Mouse (Mus musculus): ENCODE data around the gene T2. TPM values are rescaled to one million over a fixed set of nuclear protein-coding genes. Genes with fewer than 3 reads are reported as not detected.
"Not testable (repeated sequence)": the region's sequence is repeated elsewhere in the genome, so short reads cannot be mapped to it uniquely, and the experiment has no call there.

Gene T2
- polyA plus RNA-seq, 1 experiment from 2014 or later: 0.24 TPM

DNA sequence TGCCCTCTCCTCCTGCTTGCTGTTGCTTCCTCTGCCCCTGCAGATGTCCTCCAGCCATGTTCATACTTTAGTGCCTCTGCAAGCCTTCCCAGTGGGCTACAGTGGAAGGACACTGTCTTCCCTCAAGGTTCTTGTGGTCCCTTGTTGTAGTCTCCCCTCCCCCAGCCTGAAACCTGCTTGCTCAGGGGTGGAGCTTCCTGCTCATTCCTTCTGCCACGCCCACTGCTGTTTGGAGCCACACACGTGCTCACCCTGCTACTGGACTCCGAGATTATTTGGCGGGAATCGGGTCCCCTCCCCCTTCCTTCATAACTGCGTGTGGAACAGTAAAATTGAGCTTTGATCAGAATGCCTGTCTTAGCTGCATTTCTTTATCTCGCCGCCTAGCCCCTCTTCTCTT is 48.1 kb downstream of the T2 start:
- H3K4me2 ChIP-seq (ENCODE audit: low read depth, low read length); H3K9me3 ChIP-seq (ENCODE audit: control insufficient read depth, low read length); H3K9ac ChIP-seq (ENCODE audit: low read depth, low read length); ATAC-seq; H3K4me3 ChIP-seq (ENCODE audit: low read length); H3K36me3 ChIP-seq (ENCODE audit: control insufficient read depth, insufficient read depth, low read length); H3K4me1 ChIP-seq (ENCODE audit: control insufficient read depth, insufficient read depth, low read length); H3K27ac ChIP-seq (ENCODE audit: low read length); H3K27me3 ChIP-seq (replicated peaks; ENCODE audit: control insufficient read depth, insufficient read depth, low read length): not testable (repeated sequence)
- WGBS: 45% methylated on average over 7 of the region's 8 CpGs

DNA sequence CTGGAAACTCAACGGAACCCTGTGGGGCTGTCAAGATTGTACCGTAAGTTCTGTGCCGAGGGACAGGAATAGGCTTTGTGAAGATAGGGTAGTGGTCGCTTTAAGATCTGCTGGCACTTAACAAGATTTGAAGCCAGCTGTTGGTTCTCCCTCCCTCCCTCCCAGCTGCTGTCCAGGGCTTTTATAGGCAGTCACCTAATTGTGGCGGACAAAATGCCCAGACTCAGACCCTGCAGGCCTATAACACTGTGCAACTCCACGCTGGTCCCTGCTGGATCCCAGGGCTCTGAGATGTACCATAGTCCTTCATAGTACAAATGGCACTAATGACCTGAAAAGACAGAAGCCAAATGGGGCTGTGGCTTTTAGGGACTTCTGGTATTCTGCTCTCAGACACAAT is 50.5 kb downstream of the T2 start:
- WGBS: 52% methylated on average over 6 of the region's 6 CpGs

DNA sequence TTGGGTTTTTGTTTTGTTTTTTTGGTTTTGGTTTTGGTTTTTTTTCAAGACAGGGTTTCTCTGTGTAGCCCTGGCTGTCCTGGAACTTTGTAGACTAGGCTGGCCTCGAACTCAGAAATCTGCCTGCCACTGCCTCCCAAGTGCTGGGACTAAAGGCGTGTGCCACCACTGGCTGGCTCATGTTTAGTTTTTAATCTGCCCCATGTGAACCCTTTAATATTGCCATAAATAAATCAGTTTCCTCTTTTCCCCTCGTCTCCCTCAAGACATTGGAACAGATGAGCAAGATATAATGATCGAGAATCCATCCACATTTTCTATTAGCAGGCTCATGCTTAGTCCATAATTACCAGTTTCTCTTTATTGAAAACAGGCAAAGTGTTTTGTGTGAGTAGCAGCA is 52.2 kb downstream of the T2 start:
- H3K27ac ChIP-seq (ENCODE audit: low read length); ATAC-seq; H3K4me3 ChIP-seq (ENCODE audit: low read length); H3K27me3 ChIP-seq (replicated peaks; ENCODE audit: control insufficient read depth, insufficient read depth, low read length); H3K36me3 ChIP-seq (ENCODE audit: control insufficient read depth, insufficient read depth, low read length); H3K4me2 ChIP-seq (ENCODE audit: low read depth, low read length); H3K9me3 ChIP-seq (ENCODE audit: control insufficient read depth, low read length); H3K9ac ChIP-seq (ENCODE audit: low read depth, low read length): not testable (repeated sequence)
- 72% methylated on average over 4 of the region's 4 CpGs for WGBS
- H3K4me1 ChIP-seq (ENCODE audit: control insufficient read depth, insufficient read depth, low read length): peaks cover 13% of the 10 kb centered on the region

More for the DNA sequence above, 50.5 kb downstream of the T2 start:
- H3K4me1 ChIP-seq (ENCODE audit: control insufficient read depth, insufficient read depth, low read length): peaks cover 12% of the 10 kb centered on the region
- H3K4me3 ChIP-seq (ENCODE audit: low read length): no peak overlapping the region
- no peak overlapping the region for H3K27ac ChIP-seq (ENCODE audit: low read length)
- H3K9ac ChIP-seq (ENCODE audit: low read depth, low read length): no peak overlapping the region
- no peak for ATAC-seq
- H3K36me3 ChIP-seq (ENCODE audit: control insufficient read depth, insufficient read depth, low read length): no peaks in the 10 kb centered on the region
- no peak overlapping the region for H3K4me2 ChIP-seq (ENCODE audit: low read depth, low read length)
- no peaks in the 10 kb centered on the region for H3K9me3 ChIP-seq (ENCODE audit: control insufficient read depth, low read length)
- H3K27me3 ChIP-seq (replicated peaks; ENCODE audit: control insufficient read depth, insufficient read depth, low read length): no peaks in the 10 kb centered on the region

DNA sequence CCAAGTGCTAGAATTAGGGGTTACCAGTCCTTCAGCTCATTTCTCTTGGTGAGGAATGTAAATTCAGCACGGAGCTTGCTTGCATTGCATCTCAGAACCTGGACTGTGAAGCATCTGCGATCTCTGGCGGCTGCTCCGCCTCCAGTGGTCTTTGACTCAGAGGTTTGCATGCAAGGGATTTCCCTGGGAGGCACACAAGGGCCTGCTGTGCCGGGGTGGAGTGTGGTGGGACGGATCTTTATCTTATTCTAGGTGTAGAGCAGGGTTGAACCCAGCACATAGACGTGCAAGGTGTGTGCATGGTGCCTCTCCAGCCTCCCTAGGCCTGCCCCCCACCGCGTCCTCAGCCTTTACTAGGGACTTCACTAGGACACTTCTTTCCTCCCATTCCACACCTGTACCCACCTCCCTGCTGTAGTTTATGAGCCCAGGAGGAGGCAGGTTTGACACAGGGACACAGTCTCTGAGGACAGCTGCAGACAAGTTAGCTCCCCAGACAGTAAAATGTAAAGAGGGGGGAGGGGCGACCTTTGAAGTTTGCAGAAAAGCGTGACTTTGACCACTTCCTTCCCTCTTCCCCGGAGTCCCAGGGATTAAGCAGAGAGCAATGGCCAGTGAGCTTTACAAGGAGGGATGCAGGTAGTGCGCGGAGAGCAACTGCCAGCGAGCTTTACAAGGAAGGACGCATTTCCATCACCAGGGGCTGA is 53.0 kb downstream of the T2 start:
- no peaks in the 10 kb centered on the region for H3K36me3 ChIP-seq (ENCODE audit: control insufficient read depth, insufficient read depth, low read length)
- WGBS: 6% methylated on average over 16 of the region's 16 CpGs
- H3K27ac ChIP-seq (ENCODE audit: low read length): peak overlapping the region; percentile 52
- peak overlapping the region; percentile 26 for H3K4me2 ChIP-seq (ENCODE audit: low read depth, low read length)
- H3K9me3 ChIP-seq (ENCODE audit: control insufficient read depth, low read length): no peaks in the 10 kb centered on the region
- H3K27me3 ChIP-seq (replicated peaks; ENCODE audit: control insufficient read depth, insufficient read depth, low read length): no peaks in the 10 kb centered on the region
- peaks cover 19% of the 10 kb centered on the region for H3K4me1 ChIP-seq (ENCODE audit: control insufficient read depth, insufficient read depth, low read length)
- peak; percentile 71 for ATAC-seq
- no peak overlapping the region for H3K4me3 ChIP-seq (ENCODE audit: low read length)
- 0 out of 2 replicates have a peak overlapping the region, but pooled peaks have one; percentile 24 for H3K9ac ChIP-seq (ENCODE audit: low read depth, low read length)

DNA sequence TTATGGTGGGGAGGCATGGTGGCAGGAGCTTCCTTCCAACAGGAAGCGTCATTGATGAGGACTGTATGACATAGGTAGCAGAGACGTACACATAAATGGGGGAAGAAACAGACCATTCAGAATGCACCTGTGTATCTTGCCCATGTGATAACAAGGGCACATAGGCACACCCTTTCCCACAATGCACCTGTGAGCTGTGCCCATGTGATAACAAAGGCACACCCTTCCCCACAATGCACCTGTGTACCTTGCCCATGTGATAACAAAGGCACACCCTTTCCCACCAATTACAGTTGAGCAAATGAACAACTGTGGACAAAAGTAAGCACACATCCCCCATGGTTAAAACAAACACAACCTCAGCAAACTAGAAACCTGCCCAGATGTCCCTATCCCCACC is 54.5 kb downstream of the T2 start:
- H3K4me3 ChIP-seq (ENCODE audit: low read length): no peak overlapping the region
- no peak for ATAC-seq
- H3K9ac ChIP-seq (ENCODE audit: low read depth, low read length): no peak overlapping the region
- H3K36me3 ChIP-seq (ENCODE audit: control insufficient read depth, insufficient read depth, low read length): no peaks in the 10 kb centered on the region
- no peaks in the 10 kb centered on the region for H3K9me3 ChIP-seq (ENCODE audit: control insufficient read depth, low read length)
- WGBS: 77% methylated on average over 2 of the region's 2 CpGs
- H3K4me2 ChIP-seq (ENCODE audit: low read depth, low read length): no peak overlapping the region
- H3K4me1 ChIP-seq (ENCODE audit: control insufficient read depth, insufficient read depth, low read length): peaks cover 26% of the 10 kb centered on the region
- H3K27me3 ChIP-seq (replicated peaks; ENCODE audit: control insufficient read depth, insufficient read depth, low read length): no peaks in the 10 kb centered on the region
- no peak overlapping the region for H3K27ac ChIP-seq (ENCODE audit: low read length)

DNA sequence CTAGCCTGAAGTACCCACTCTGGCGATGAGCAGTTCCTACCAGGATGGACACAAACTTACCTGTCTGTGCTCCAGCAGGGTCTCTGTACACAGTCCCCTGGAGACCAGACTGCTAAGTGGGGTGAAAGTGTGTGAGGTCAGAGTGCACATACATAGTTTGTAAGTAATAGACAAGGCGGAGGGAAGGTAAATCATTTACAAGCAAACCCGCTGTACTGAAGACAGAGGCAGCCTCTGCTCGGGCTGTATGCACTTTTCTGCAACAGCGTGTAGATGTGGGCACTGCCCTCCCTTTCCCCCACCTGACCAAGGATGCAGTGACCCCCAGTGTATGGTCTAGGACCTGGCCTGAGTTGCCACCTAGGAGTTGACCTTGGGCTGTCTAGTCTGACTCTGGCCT is 57.9 kb downstream of the T2 start:
- ATAC-seq: peak; percentile 77
- 34% methylated on average over 5 of the region's 5 CpGs for WGBS
- H3K36me3 ChIP-seq (ENCODE audit: control insufficient read depth, insufficient read depth, low read length): no peaks in the 10 kb centered on the region
- H3K9ac ChIP-seq (ENCODE audit: low read depth, low read length): peak overlapping the region; percentile 17; the same call in 1 of the 2 replicates
- H3K9me3 ChIP-seq (ENCODE audit: control insufficient read depth, low read length): no peaks in the 10 kb centered on the region
- H3K4me2 ChIP-seq (ENCODE audit: low read depth, low read length): no peak overlapping the region
- H3K4me3 ChIP-seq (ENCODE audit: low read length): no peak overlapping the region
- no peak overlapping the region for H3K27ac ChIP-seq (ENCODE audit: low read length)
- H3K27me3 ChIP-seq (replicated peaks; ENCODE audit: control insufficient read depth, insufficient read depth, low read length): no peaks in the 10 kb centered on the region
- H3K4me1 ChIP-seq (ENCODE audit: control insufficient read depth, insufficient read depth, low read length): peaks cover 21% of the 10 kb centered on the region

DNA sequence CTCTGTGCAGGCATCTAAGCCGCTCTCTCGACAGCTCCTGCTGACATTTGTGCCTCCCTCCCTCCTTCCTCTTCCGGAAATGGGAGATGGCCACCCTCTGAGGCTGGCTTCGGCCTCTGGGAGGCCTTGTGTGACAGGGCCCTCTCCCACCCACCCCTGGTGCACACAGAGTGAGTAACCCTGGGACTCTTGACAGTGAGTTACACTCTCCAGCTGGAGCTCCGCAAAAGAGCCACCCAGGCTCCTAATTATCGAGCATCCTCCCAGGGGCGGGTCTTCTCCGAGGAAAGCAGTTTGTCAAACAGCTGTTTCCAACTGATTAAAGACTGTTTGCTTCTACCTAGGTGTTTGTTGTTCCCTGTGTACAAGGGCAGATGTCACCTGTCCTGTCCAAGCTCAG is 59.7 kb downstream of the T2 start:
- Histone ChIP-seq H3K4me1 (ENCODE audit: control insufficient read depth, insufficient read depth, low read length) (peaks cover 13% of the 10 kb centered on the region), H3K36me3 (ENCODE audit: control insufficient read depth, insufficient read depth, low read length) (no peaks in the 10 kb centered on the region), H3K9me3 (ENCODE audit: control insufficient read depth, low read length) (no peaks in the 10 kb centered on the region), H3K27me3 (replicated peaks; ENCODE audit: control insufficient read depth, insufficient read depth, low read length) (no peaks in the 10 kb centered on the region), H3K9ac (ENCODE audit: low read depth, low read length) (no peak overlapping the region), H3K4me2 (ENCODE audit: low read depth, low read length) (no peak overlapping the region), H3K27ac (ENCODE audit: low read length) (no peak overlapping the region), H3K4me3 (ENCODE audit: low read length) (no peak overlapping the region)
- no peak for ATAC-seq
- 29% methylated on average over 8 of the region's 8 CpGs for whole genome bisulfite sequencing

DNA sequence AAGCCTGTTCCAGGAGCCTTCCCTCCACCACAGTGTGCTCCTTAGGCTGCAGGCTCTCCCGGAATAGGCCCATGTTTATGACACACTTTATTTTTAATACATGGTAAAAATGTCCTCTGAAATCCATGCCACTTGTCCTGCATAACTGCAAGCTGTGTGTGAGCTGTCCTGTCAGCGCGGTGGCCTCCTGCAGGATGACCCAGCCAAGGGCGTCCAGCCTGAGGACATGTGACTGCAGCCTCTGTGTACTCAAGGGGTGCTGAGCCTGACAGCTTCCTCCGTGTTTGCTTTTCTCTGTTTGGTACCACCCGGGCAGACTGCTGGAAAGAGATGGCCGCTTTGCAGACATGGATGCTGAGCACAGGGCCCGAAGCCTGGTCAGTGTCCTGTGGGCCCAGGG is 61.1 kb downstream of the T2 start:
- ATAC-seq: no peak
- Histone ChIP-seq H3K4me3 (ENCODE audit: low read length) (no peak overlapping the region), H3K36me3 (ENCODE audit: control insufficient read depth, insufficient read depth, low read length) (no peaks in the 10 kb centered on the region), H3K4me2 (ENCODE audit: low read depth, low read length) (no peak overlapping the region), H3K9me3 (ENCODE audit: control insufficient read depth, low read length) (no peaks in the 10 kb centered on the region), H3K4me1 (ENCODE audit: control insufficient read depth, insufficient read depth, low read length) (peaks cover 13% of the 10 kb centered on the region), H3K27me3 (replicated peaks; ENCODE audit: control insufficient read depth, insufficient read depth, low read length) (no peaks in the 10 kb centered on the region), H3K27ac (ENCODE audit: low read length) (no peak overlapping the region), H3K9ac (ENCODE audit: low read depth, low read length) (no peak overlapping the region)
- 58% methylated on average over 8 of the region's 8 CpGs for WGBS

DNA sequence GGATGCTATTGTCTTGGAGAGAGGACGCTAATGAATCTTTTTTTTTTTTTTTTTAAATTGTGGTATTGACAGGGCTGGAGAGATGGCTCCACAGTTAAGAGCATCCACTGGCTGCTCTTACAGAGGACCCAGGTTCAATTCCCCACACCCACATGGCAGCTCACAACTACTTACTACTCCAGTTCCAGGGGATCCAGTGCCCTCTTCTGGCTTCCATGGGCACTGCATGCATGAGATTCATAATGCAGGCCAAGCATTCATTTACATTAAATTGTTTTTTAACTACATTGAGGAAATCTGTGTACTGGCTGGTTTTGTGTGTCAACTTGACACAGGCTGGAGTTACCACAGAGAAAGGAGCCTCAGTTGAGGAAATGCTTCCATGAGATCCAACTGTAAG is 64.9 kb downstream of the T2 start:
- WGBS: 87% methylated on average over 1 of the region's 1 CpGs
- H3K27me3 ChIP-seq (replicated peaks; ENCODE audit: control insufficient read depth, insufficient read depth, low read length): no peaks in the 10 kb centered on the region
- H3K4me2 ChIP-seq (ENCODE audit: low read depth, low read length): no peak overlapping the region
- H3K4me3 ChIP-seq (ENCODE audit: low read length): no peak overlapping the region
- no peak overlapping the region for H3K27ac ChIP-seq (ENCODE audit: low read length)
- no peak overlapping the region for H3K9ac ChIP-seq (ENCODE audit: low read depth, low read length)
- H3K36me3 ChIP-seq (ENCODE audit: control insufficient read depth, insufficient read depth, low read length): no peaks in the 10 kb centered on the region
- H3K9me3 ChIP-seq (ENCODE audit: control insufficient read depth, low read length): no peaks in the 10 kb centered on the region
- no peaks in the 10 kb centered on the region for H3K4me1 ChIP-seq (ENCODE audit: control insufficient read depth, insufficient read depth, low read length)
- ATAC-seq: no peak

DNA sequence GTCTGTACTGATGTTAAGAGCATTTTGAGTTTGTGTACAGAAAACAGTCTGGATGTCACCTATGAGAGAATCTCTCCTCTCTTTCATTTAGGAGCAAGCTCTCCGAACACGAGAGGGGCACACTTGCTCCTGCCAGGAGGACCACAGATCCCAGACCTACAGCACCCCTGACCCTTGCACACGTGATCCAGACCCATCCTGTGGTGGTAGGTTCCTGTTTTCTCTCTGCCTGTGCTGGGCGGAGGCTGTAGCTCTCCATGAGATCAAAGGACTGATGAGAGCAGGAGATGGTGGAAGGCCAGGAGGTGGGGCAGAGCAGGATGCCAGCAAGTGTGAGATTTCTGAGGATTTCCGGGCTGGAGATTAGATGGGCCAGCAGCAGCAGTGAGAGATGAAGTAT is 65.7 kb downstream of the T2 start:
- no peaks in the 10 kb centered on the region for H3K27me3 ChIP-seq (replicated peaks; ENCODE audit: control insufficient read depth, insufficient read depth, low read length)
- no peaks in the 10 kb centered on the region for H3K4me1 ChIP-seq (ENCODE audit: control insufficient read depth, insufficient read depth, low read length)
- H3K4me3 ChIP-seq (ENCODE audit: low read length): no peak overlapping the region
- no peak overlapping the region for H3K9ac ChIP-seq (ENCODE audit: low read depth, low read length)
- no peak overlapping the region for H3K4me2 ChIP-seq (ENCODE audit: low read depth, low read length)
- WGBS: 28% methylated on average over 5 of the region's 5 CpGs
- H3K9me3 ChIP-seq (ENCODE audit: control insufficient read depth, low read length): no peaks in the 10 kb centered on the region
- no peaks in the 10 kb centered on the region for H3K36me3 ChIP-seq (ENCODE audit: control insufficient read depth, insufficient read depth, low read length)
- no peak for ATAC-seq
- no peak overlapping the region for H3K27ac ChIP-seq (ENCODE audit: low read length)

All from intestine, embryonic 16.5 days (tissue).